ENCODE assay signal across 14 mouse cellular contexts in the genomic region with DNA sequence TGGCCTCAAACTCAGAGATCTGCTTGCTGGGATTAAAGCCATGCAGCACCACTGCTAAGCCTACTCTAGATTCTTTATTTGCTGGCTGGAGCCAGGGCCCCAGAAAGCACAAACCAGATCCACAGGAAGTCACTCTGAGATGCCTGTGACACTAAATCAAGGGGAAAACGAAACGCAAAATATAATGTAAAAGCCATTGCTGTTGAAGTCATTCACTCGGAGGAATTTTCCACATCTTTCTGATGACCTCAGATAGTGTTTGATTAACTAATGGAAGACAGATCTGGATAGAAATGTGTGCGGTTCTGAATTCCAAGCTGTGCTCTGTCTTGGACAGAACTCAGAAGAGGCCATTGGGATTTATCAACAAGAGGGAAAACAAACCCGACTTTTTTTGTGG. TPM values are rescaled to one million over a fixed set of nuclear protein-coding genes. Genes with fewer than 3 reads are reported as not detected.
DNase-seq lines count a peak whose midpoint lies in the region; ATAC-seq and TF ChIP-seq lines count a peak whose summit lies in the region.
"Had no signal": no experiment of that assay in that cellular context is flagged by ENCODE, and none has a peak within 500 bp of the region (broad histone marks: within the 10 kb centered on the region; RNA-seq: fewer than 3 reads in every experiment).

No protein-coding gene starts in this region.

- intact Hi-C loops in heart, postnatal 10 days (cut with DNase I) = no loop called here

- H3K9ac ChIP-seq in heart, embryonic 13.5 days = no peak overlapping the region
- no peak overlapping the region for H3K9ac ChIP-seq in lung, embryonic 15.5 days
- H3K9ac ChIP-seq in limb, embryonic 14.5 days (ENCODE audit: low read depth, low read length, severe bottlenecking) = no peak overlapping the region
- H3K9ac ChIP-seq: midbrain, embryonic 15.5 days; neural tube, embryonic 15.5 days had no signal

- no peaks in the 10 kb centered on the region for H3K36me3 ChIP-seq in heart, embryonic 13.5 days
- no peaks in the 10 kb centered on the region for H3K36me3 ChIP-seq in lung, embryonic 15.5 days
- H3K36me3 ChIP-seq in limb, embryonic 14.5 days (ENCODE audit: control insufficient read depth, insufficient read depth, low read length) = no peaks in the 10 kb centered on the region
- H3K36me3 ChIP-seq: forebrain, embryonic 10.5 days; midbrain, embryonic 15.5 days; neural tube, embryonic 15.5 days had no signal

- H3K4me3 ChIP-seq in heart, embryonic 13.5 days = no peak overlapping the region
- H3K4me3 ChIP-seq in lung, embryonic 15.5 days = no peak overlapping the region
- no peak overlapping the region for H3K4me3 ChIP-seq in lung, adult 2 months (replicated peaks; ENCODE audit: extremely low read depth, low read depth, low read length)
- no peak overlapping the region for H3K4me3 ChIP-seq in limb, embryonic 14.5 days (replicated peaks; ENCODE audit: low read length)
- H3K4me3 ChIP-seq: forebrain, embryonic 10.5 days; midbrain, embryonic 15.5 days; neural tube, embryonic 15.5 days had no signal

- H3K27me3 ChIP-seq in heart, embryonic 13.5 days (replicated peaks) = no peaks in the 10 kb centered on the region
- no peaks in the 10 kb centered on the region for H3K27me3 ChIP-seq in lung, embryonic 15.5 days
- H3K27me3 ChIP-seq in limb, embryonic 14.5 days (ENCODE audit: control insufficient read depth, insufficient read depth, low read length) = no peaks in the 10 kb centered on the region
- H3K27me3 ChIP-seq: CH12.LX; midbrain, embryonic 15.5 days; neural tube, embryonic 15.5 days had no signal

- no peak for TF ChIP-seq CTCF in lung, adult 2 months (IDR thresholded peaks at IDR 0.05; ENCODE audit: insufficient read depth, low read length)

- 64% methylated on average over 5 of the region's 5 CpGs for WGBS in heart, embryonic 13.5 days
- 43% methylated on average over 5 of the region's 5 CpGs for WGBS in lung, embryonic 15.5 days
- WGBS in lung, adult 2 months = 54% methylated on average over 5 of the region's 5 CpGs
- WGBS in limb, embryonic 14.5 days = 48% methylated on average over 5 of the region's 5 CpGs

- peaks cover 20% of the 10 kb centered on the region for H3K4me1 ChIP-seq in heart, embryonic 13.5 days
- peaks cover 40% of the 10 kb centered on the region for H3K4me1 ChIP-seq in lung, embryonic 15.5 days
- H3K4me1 ChIP-seq in lung, adult 2 months (ENCODE audit: control insufficient read depth, insufficient read depth, low read length) = peaks cover 18% of the 10 kb centered on the region
- peaks cover 13% of the 10 kb centered on the region for H3K4me1 ChIP-seq in limb, embryonic 14.5 days (ENCODE audit: control insufficient read depth, insufficient read depth, low read length)
- H3K4me1 ChIP-seq: midbrain, embryonic 15.5 days; neural tube, embryonic 15.5 days had no signal

- H3K4me2 ChIP-seq in heart, embryonic 13.5 days = no peak overlapping the region
- H3K4me2 ChIP-seq in lung, embryonic 15.5 days = no peak overlapping the region
- H3K4me2 ChIP-seq in limb, embryonic 14.5 days (replicated peaks; ENCODE audit: low read depth, low read length, severe bottlenecking) = no peak overlapping the region
- H3K4me2 ChIP-seq: midbrain, embryonic 15.5 days; neural tube, embryonic 15.5 days had no signal

- no peak for TF ChIP-seq POLR2A in lung, adult 2 months (IDR thresholded peaks at IDR 0.05; ENCODE audit: borderline replicate concordance, extremely low read depth, low read depth, low read length)
- TF ChIP-seq POLR2A in limb, embryonic 14.5 days (IDR thresholded peaks at IDR 0.05; ENCODE audit: borderline replicate concordance, extremely low read depth, insufficient read depth, insufficient read length) = no peak

- ATAC-seq in heart, embryonic 13.5 days (ENCODE audit: extremely low read depth, insufficient number of reproducible peaks, low FRiP score, low TSS enrichment) = no peak
- no peak for ATAC-seq in lung, embryonic 15.5 days (ENCODE audit: borderline replicate concordance, extremely low read depth, low FRiP score, low TSS enrichment)
- ATAC-seq in limb, embryonic 14.5 days (ENCODE audit: low FRiP score, low read depth) = no peak; the same call in 1 of the 2 replicates
- ATAC-seq in granulocyte monocyte progenitor cell, adult 5-6 weeks (replicated peaks; ENCODE audit: poor library complexity, severe bottlenecking) = no peak
- ATAC-seq: midbrain, embryonic 15.5 days had no signal

- H3K27ac ChIP-seq in heart, embryonic 13.5 days (replicated peaks) = 0 out of 2 replicates have a peak overlapping the region, but pooled peaks have one; percentile 50
- H3K27ac ChIP-seq in lung, embryonic 15.5 days = peak overlapping the region; percentile 52
- 0 out of 2 replicates have a peak overlapping the region, but pooled peaks have one; percentile 39 for H3K27ac ChIP-seq in limb, embryonic 14.5 days (replicated peaks; ENCODE audit: low read depth, low read length)
- H3K27ac ChIP-seq: forebrain, embryonic 10.5 days; midbrain, embryonic 15.5 days; neural tube, embryonic 15.5 days had no signal

- no peaks in the 10 kb centered on the region for H3K9me3 ChIP-seq in heart, embryonic 13.5 days
- H3K9me3 ChIP-seq in lung, embryonic 15.5 days = no peaks in the 10 kb centered on the region
- no peaks in the 10 kb centered on the region for H3K9me3 ChIP-seq in limb, embryonic 14.5 days (ENCODE audit: control insufficient read depth, low read length)
- H3K9me3 ChIP-seq: forebrain, embryonic 10.5 days; midbrain, embryonic 15.5 days; neural tube, embryonic 15.5 days had no signal

- DNase-seq in heart, postnatal 10 days = no peak
- no peak for DNase-seq in lung, adult 2 months
- peak; percentile 34 for DNase-seq in T-cell, adult 2 months (ENCODE audit: low spot score)
- DNase-seq in limb, embryonic 14.5 days (ENCODE audit: low spot score) = peak; percentile 48
- no peak for DNase-seq in cerebellum, adult 11 months
- DNase-seq: adrenal gland, postnatal 14 days; lung, adult 18-20 months had no signal

RNA-seq across cellular contexts. Expression of a gene that starts 22.9 kb away (rescaled TPM):
- polyA plus RNA-seq in heart, embryonic 13.5 days (2015; fragmentation: Nextera tagmentation; extraction: Ambion mirVana) = 6.5 and 7.5 TPM in 2 replicates
- 100 to 1,000 TPM; 101 to 154 TPM for total RNA-seq in heart, postnatal 10 days (2021)
- polyA plus RNA-seq in lung, embryonic 15.5 days (2015; fragmentation: Nextera tagmentation; extraction: Ambion mirVana) = 12.6 TPM in 2 replicates
- 81.2 and 127 TPM in 2 replicates for polyA plus RNA-seq in lung, adult 2 months (2012; rRNA removed)
- 44.5 and 58.6 TPM in 2 replicates for polyA plus RNA-seq in limb, embryonic 14.5 days (2012; rRNA removed)
- polyA plus RNA-seq in limb, embryonic 14.5 days (2014; fragmentation: Nextera tagmentation; extraction: Ambion mirVana) = 10.0 and 10.1 TPM in 2 replicates
- total RNA-seq in granulocyte monocyte progenitor cell, adult 5-6 weeks (2014; fragmentation: Nextera tagmentation) = 112 and 113 TPM in 2 replicates
- 97.9 and 112 TPM in 2 replicates for total RNA-seq in granulocyte monocyte progenitor cell, adult 5-6 weeks (2017)

Comparison
In these comparisons a context has a peak if more than half of its experiments do, and no peak if none do; other contexts are left out.
1. DNase-seq: peak in T-cell, adult 2 months (single experiment) and limb, embryonic 14.5 days (single experiment); none in heart, postnatal 10 days (0 of 2), lung, adult 2 months (single experiment) and cerebellum, adult 11 months (single experiment).
2. Peak in every context shown above with its lines, with median percentiles within 50 percentile points of each other: H3K27ac ChIP-seq.